Mouse (Mus musculus): ENCODE results near the gene Serpind1. TPM values are rescaled to one million over a fixed set of nuclear protein-coding genes. Genes with fewer than 3 reads are reported as not detected.

The Serpind1 gene
- total and polyA plus RNA-seq, 2 experiments from 2014 or later, result 7.3 to 10.0 TPM

DNA sequence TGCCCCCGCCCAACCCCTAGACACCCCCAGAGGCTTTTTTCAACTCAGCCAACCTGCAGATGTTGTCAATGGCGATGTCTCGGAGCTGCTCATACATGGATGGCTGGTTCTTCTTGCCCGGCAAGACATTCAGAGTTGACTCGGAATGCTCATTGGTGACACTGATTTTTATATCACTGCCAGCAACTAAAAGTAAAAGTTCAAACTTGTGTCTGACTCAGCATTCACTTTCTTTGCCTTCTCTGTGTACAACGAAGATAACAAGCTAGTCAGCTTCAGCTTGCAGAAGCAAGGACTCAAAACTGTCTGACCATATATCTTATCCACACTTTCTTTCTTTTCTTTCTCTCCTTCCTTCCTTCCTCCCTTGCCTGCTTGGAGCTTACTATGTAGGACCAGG lies 24.9 kb downstream of the Serpind1 start:
- DNase-seq (ENCODE audit: low spot score) (no peak), ATAC-seq (ENCODE audit: low FRiP score) (no peak)
- H3K27ac ChIP-seq (ENCODE audit: low read depth, low read length), result no peak overlapping the region
- H3K27me3 ChIP-seq (ENCODE audit: insufficient read depth, low read length), result no peaks in the 10 kb centered on the region
- H3K9ac ChIP-seq (replicated peaks; ENCODE audit: low read length, poor library complexity, severe bottlenecking), result no peak overlapping the region
- no peaks in the 10 kb centered on the region for H3K4me1 ChIP-seq (ENCODE audit: insufficient read depth, low read length)
- TF ChIP-seq CTCF (IDR thresholded peaks at IDR 0.05), result no peak
- H3K9me3 ChIP-seq (ENCODE audit: low read length), result no peaks in the 10 kb centered on the region
- H3K36me3 ChIP-seq (ENCODE audit: insufficient read depth, low read length), result peaks cover 72% of the 10 kb centered on the region
- H3K4me3 ChIP-seq (ENCODE audit: low read depth, low read length), result no peak overlapping the region
- WGBS, result 91% methylated on average over 6 of the region's 6 CpGs
- H3K4me2 ChIP-seq (ENCODE audit: low read depth, low read length, poor library complexity, severe bottlenecking), result no peak overlapping the region

DNA sequence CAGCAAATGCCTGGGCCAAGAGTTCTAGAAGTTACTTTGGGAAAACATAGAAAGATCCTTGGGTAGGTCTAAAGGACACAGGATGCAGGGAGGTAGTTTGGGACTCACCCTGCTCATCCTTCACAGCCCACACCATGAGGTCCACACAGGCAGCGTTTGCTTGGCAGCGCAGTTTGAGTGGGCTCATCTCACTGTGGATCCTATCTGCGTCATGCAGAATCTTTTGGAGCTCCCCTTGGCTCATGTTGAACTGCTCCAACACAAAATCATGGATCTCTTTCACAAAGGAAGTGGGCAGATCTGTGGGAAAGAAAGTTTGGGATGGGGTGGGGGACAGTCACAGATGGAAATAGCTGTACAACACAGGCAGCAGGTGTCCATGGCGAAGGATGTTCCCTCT lies 27.6 kb downstream of the Serpind1 start:
- Histone ChIP-seq H3K27ac (ENCODE audit: low read depth, low read length) (no peak overlapping the region), H3K4me2 (ENCODE audit: low read depth, low read length, poor library complexity, severe bottlenecking) (no peak overlapping the region), H3K9ac (replicated peaks; ENCODE audit: low read length, poor library complexity, severe bottlenecking) (no peak overlapping the region), H3K4me1 (ENCODE audit: insufficient read depth, low read length) (no peaks in the 10 kb centered on the region), H3K4me3 (ENCODE audit: low read depth, low read length) (no peak overlapping the region), H3K27me3 (ENCODE audit: insufficient read depth, low read length) (no peaks in the 10 kb centered on the region), H3K9me3 (ENCODE audit: low read length) (no peaks in the 10 kb centered on the region), H3K36me3 (ENCODE audit: insufficient read depth, low read length) (peaks cover 60% of the 10 kb centered on the region)
- DNase-seq (ENCODE audit: low spot score) (no peak), ATAC-seq (ENCODE audit: low FRiP score) (no peak)
- WGBS, result 94% methylated on average over 4 of the region's 4 CpGs
- no peak for TF ChIP-seq CTCF (IDR thresholded peaks at IDR 0.05)

DNA sequence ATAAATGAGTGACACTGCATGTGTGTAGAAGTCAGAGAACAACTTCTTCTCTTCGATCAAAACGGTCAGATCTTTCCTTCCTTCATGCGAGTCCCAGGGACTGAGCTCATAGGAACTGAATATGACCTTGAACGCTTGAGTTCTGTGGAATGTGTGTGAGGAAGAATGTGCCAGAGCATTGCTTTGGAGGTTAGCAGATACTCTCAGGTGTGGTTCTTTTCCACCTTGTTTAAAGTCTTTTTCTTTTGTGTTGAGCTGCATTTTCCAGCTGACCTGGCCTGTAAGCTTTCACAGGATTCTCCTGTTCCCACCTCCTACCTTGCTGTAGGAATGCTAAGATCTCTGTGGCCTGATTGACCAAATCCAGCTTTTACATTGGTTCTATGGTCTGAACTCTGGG lies 51.1 kb downstream of the Serpind1 start:
- H3K27me3 ChIP-seq (ENCODE audit: insufficient read depth, low read length), result no peaks in the 10 kb centered on the region
- ATAC-seq (ENCODE audit: low FRiP score), result no peak
- no peak overlapping the region for H3K9ac ChIP-seq (replicated peaks; ENCODE audit: low read length, poor library complexity, severe bottlenecking)
- peaks cover 22% of the 10 kb centered on the region for H3K36me3 ChIP-seq (ENCODE audit: insufficient read depth, low read length)
- no peak overlapping the region for H3K27ac ChIP-seq (ENCODE audit: low read depth, low read length)
- TF ChIP-seq CTCF (IDR thresholded peaks at IDR 0.05), result no peak
- no peak for DNase-seq (ENCODE audit: low spot score)
- no peaks in the 10 kb centered on the region for H3K9me3 ChIP-seq (ENCODE audit: low read length)
- WGBS, result 96% methylated on average over 4 of the region's 4 CpGs
- no peak overlapping the region for H3K4me3 ChIP-seq (ENCODE audit: low read depth, low read length)
- no peaks in the 10 kb centered on the region for H3K4me1 ChIP-seq (ENCODE audit: insufficient read depth, low read length)
- H3K4me2 ChIP-seq (ENCODE audit: low read depth, low read length, poor library complexity, severe bottlenecking), result no peak overlapping the region

DNA sequence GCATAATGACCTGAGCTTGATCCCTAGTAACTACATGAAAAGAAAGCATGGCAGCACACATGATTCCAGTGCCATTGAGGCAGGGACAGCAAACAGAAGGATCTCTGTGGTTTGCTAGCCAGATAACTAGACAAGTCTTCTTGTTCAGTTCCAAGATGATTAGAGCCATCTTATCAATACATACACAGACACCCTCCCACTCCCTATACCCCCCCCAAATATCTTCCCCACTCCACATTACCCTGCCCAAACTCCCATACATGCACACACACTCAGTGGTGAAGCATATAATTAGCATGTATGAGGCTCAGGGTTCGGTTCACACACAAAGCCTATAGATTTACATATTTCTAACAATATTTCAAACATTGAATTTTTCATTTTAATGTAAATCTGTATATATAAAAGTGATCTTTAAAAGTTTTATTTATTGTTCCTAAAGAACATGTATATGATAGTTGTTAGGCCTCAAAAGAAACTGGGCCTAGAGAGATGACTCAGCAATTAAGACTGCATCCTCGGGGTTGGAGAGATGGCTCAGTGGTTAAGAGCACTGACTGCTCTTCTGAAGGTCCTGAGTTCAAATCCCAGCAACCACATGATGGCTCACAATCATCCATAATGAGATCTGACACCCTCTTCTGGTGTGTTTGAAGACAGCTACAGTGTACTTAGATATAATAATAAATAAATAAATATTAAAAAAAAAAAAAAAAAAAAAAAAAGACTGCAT lies 52.6 kb downstream of the Serpind1 start:
- H3K4me3 ChIP-seq (ENCODE audit: low read depth, low read length), result no peak overlapping the region
- H3K9ac ChIP-seq (replicated peaks; ENCODE audit: low read length, poor library complexity, severe bottlenecking), result no peak overlapping the region
- no peaks in the 10 kb centered on the region for H3K27me3 ChIP-seq (ENCODE audit: insufficient read depth, low read length)
- WGBS, result 93% methylated on average over 2 of the region's 2 CpGs
- H3K9me3 ChIP-seq (ENCODE audit: low read length), result no peaks in the 10 kb centered on the region
- no peak overlapping the region for H3K4me2 ChIP-seq (ENCODE audit: low read depth, low read length, poor library complexity, severe bottlenecking)
- H3K36me3 ChIP-seq (ENCODE audit: insufficient read depth, low read length), result peaks cover 20% of the 10 kb centered on the region
- no peak for ATAC-seq (ENCODE audit: low FRiP score)
- no peak for DNase-seq (ENCODE audit: low spot score)
- no peak overlapping the region for H3K27ac ChIP-seq (ENCODE audit: low read depth, low read length)
- H3K4me1 ChIP-seq (ENCODE audit: insufficient read depth, low read length), result no peaks in the 10 kb centered on the region
- TF ChIP-seq CTCF (IDR thresholded peaks at IDR 0.05), result no peak

DNA sequence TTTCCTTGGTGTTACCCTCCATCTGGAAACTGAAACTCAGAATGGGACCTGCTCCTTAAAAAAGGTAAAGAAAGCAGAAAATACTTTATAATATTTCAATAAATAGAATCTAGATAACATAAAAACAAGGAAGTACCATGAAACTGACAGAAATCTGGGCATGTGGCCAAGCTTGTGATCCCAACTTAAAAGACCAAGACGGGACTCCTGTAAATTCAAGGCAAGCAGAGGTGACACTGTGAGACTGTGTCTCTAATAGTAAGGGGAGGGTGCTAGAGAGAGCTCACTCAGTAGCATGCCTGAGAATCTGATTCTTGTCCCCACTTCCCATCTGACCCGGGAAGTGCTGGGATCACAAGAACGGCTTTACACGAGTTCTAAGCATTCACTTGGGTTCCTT lies 61.6 kb downstream of the Serpind1 start:
- no peak for ATAC-seq (ENCODE audit: low FRiP score)
- H3K4me3 ChIP-seq (ENCODE audit: low read depth, low read length), result no peak overlapping the region
- DNase-seq (ENCODE audit: low spot score), result no peak
- no peak overlapping the region for H3K4me2 ChIP-seq (ENCODE audit: low read depth, low read length, poor library complexity, severe bottlenecking)
- H3K27me3 ChIP-seq (ENCODE audit: insufficient read depth, low read length), result no peaks in the 10 kb centered on the region
- H3K9me3 ChIP-seq (ENCODE audit: low read length), result no peaks in the 10 kb centered on the region
- no peak for TF ChIP-seq CTCF (IDR thresholded peaks at IDR 0.05)
- H3K36me3 ChIP-seq (ENCODE audit: insufficient read depth, low read length), result peaks cover 5% of the 10 kb centered on the region; the same call in 1 of the 2 replicates
- H3K27ac ChIP-seq (ENCODE audit: low read depth, low read length), result no peak overlapping the region
- H3K4me1 ChIP-seq (ENCODE audit: insufficient read depth, low read length), result no peaks in the 10 kb centered on the region
- H3K9ac ChIP-seq (replicated peaks; ENCODE audit: low read length, poor library complexity, severe bottlenecking), result no peak overlapping the region
- WGBS, result 79% methylated on average over 4 of the region's 4 CpGs

Other genes with a start within 250 kb of the Serpind1 start
- 87.0 and 88.2 TPM in 2 replicates for gene Ppil2, start 220.1 kb upstream of the Serpind1 start, total RNA-seq (2014; rRNA removed)
- 100 and 108 TPM in 2 replicates for gene Ppil2, start 220.1 kb upstream of the Serpind1 start, polyA plus RNA-seq (2015; fragmentation: Nextera tagmentation; extraction: Ambion mirVana)
- 4.3 and 4.5 TPM in 2 replicates for gene 2610318N02Rik, start 206.2 kb upstream of the Serpind1 start, total RNA-seq (2014; rRNA removed)
- 5.3 and 5.9 TPM in 2 replicates for gene 2610318N02Rik, start 206.2 kb upstream of the Serpind1 start, polyA plus RNA-seq (2015; fragmentation: Nextera tagmentation; extraction: Ambion mirVana)
- gene Sdf2l1, start 199.0 kb upstream of the Serpind1 start, total RNA-seq (2014; rRNA removed), result 8.3 and 18.6 TPM in 2 replicates
- gene Sdf2l1, start 199.0 kb upstream of the Serpind1 start, polyA plus RNA-seq (2015; fragmentation: Nextera tagmentation; extraction: Ambion mirVana), result 11.5 and 11.8 TPM in 2 replicates
- 60.2 and 60.3 TPM in 2 replicates for gene Ydjc, start 186.8 kb upstream of the Serpind1 start, total RNA-seq (2014; rRNA removed)
- gene Ydjc, start 186.8 kb upstream of the Serpind1 start, polyA plus RNA-seq (2015; fragmentation: Nextera tagmentation; extraction: Ambion mirVana), result 48.9 and 51.8 TPM in 2 replicates
- 9.0 and 9.6 TPM in 2 replicates for gene Ccdc116, start 184.1 kb upstream of the Serpind1 start, total RNA-seq (2014; rRNA removed)
- 4.3 and 4.4 TPM in 2 replicates for gene Ccdc116, start 184.1 kb upstream of the Serpind1 start, polyA plus RNA-seq (2015; fragmentation: Nextera tagmentation; extraction: Ambion mirVana)
- gene Ube2l3, start 128.7 kb upstream of the Serpind1 start, total RNA-seq (2014; rRNA removed), result 108 and 111 TPM in 2 replicates
- 300 and 310 TPM in 2 replicates for gene Ube2l3, start 128.7 kb upstream of the Serpind1 start, polyA plus RNA-seq (2015; fragmentation: Nextera tagmentation; extraction: Ambion mirVana)
- gene Rimbp3, start 122.8 kb upstream of the Serpind1 start, total RNA-seq (2014; rRNA removed), result 4.9 and 6.0 TPM in 2 replicates
- 1.4 and 1.7 TPM in 2 replicates for gene Rimbp3, start 122.8 kb upstream of the Serpind1 start, polyA plus RNA-seq (2015; fragmentation: Nextera tagmentation; extraction: Ambion mirVana)
- 13.8 and 14.6 TPM in 2 replicates for gene Hic2, start 97.8 kb upstream of the Serpind1 start, total RNA-seq (2014; rRNA removed)
- gene Hic2, start 97.8 kb upstream of the Serpind1 start, polyA plus RNA-seq (2015; fragmentation: Nextera tagmentation; extraction: Ambion mirVana), result 4.0 and 5.4 TPM in 2 replicates
- 79.4 and 80.4 TPM in 2 replicates for gene Tmem191c, start 55.3 kb upstream of the Serpind1 start, total RNA-seq (2014; rRNA removed)
- 126 and 133 TPM in 2 replicates for gene Tmem191c, start 55.3 kb upstream of the Serpind1 start, polyA plus RNA-seq (2015; fragmentation: Nextera tagmentation; extraction: Ambion mirVana)
- gene Snap29, start 74.6 kb downstream of the Serpind1 start, total RNA-seq (2014; rRNA removed), result 40.5 and 42.5 TPM in 2 replicates
- gene Snap29, start 74.6 kb downstream of the Serpind1 start, polyA plus RNA-seq (2015; fragmentation: Nextera tagmentation; extraction: Ambion mirVana), result 14.5 and 16.2 TPM in 2 replicates
- 122 and 135 TPM in 2 replicates for gene Pi4ka, start 74.9 kb downstream of the Serpind1 start, total RNA-seq (2014; rRNA removed)
- gene Pi4ka, start 74.9 kb downstream of the Serpind1 start, polyA plus RNA-seq (2015; fragmentation: Nextera tagmentation; extraction: Ambion mirVana), result 46.5 and 49.3 TPM in 2 replicates
- 47.8 and 54.4 TPM in 2 replicates for gene Crkl, start 120.6 kb downstream of the Serpind1 start, total RNA-seq (2014; rRNA removed)
- 58.2 and 61.1 TPM in 2 replicates for gene Crkl, start 120.6 kb downstream of the Serpind1 start, polyA plus RNA-seq (2015; fragmentation: Nextera tagmentation; extraction: Ambion mirVana)
- gene Aifm3, start 158.2 kb downstream of the Serpind1 start, total RNA-seq (2014; rRNA removed), result 16.2 and 23.2 TPM in 2 replicates
- gene Aifm3, start 158.2 kb downstream of the Serpind1 start, polyA plus RNA-seq (2015; fragmentation: Nextera tagmentation; extraction: Ambion mirVana), result 12.5 and 14.1 TPM in 2 replicates
- gene Lztr1, start 177.3 kb downstream of the Serpind1 start, total RNA-seq (2014; rRNA removed), result 221 and 264 TPM in 2 replicates
- gene Lztr1, start 177.3 kb downstream of the Serpind1 start, polyA plus RNA-seq (2015; fragmentation: Nextera tagmentation; extraction: Ambion mirVana), result 94.0 and 104 TPM in 2 replicates
- gene Thap7, start 199.8 kb downstream of the Serpind1 start, total RNA-seq (2014; rRNA removed), result 59.3 and 65.5 TPM in 2 replicates
- 57.1 and 64.1 TPM in 2 replicates for gene Thap7, start 199.8 kb downstream of the Serpind1 start, polyA plus RNA-seq (2015; fragmentation: Nextera tagmentation; extraction: Ambion mirVana)
- 1.1 and 2.9 TPM in 2 replicates for gene Lrrc74b, start 229.9 kb downstream of the Serpind1 start, total RNA-seq (2014; rRNA removed)
- gene Lrrc74b, start 229.9 kb downstream of the Serpind1 start, polyA plus RNA-seq (2015; fragmentation: Nextera tagmentation; extraction: Ambion mirVana), result 2.1 and 2.5 TPM in 2 replicates
- gene P2rx6, start 230.5 kb downstream of the Serpind1 start, total RNA-seq (2014; rRNA removed), result 1.1 and 2.6 TPM in 2 replicates
- gene P2rx6, start 230.5 kb downstream of the Serpind1 start, polyA plus RNA-seq (2015; fragmentation: Nextera tagmentation; extraction: Ambion mirVana), result 2.9 TPM in 2 replicates

Data from midbrain, postnatal 0 days (tissue).